Mouse (Mus musculus): ENCODE measurements at regions not wholly inside any gene's neighbourhood (a gene's known extent, or its start where the extent isn't known, plus 50 kb on each side); places are given as distances from the start of the nearest gene placed in this dataset.

GRCm38 (mm10) chr2:57181692-57182541, 55.5 kb upstream of the Gpd2 start (continued):
- no peak for TF ChIP-seq CHD2 (IDR thresholded peaks at IDR 0.05; ENCODE audit: low read length)
- no peak for TF ChIP-seq MEF2A (IDR thresholded peaks at IDR 0.05; ENCODE audit: borderline replicate concordance, low read depth, low read length)
- TF ChIP-seq MAFK (IDR thresholded peaks at IDR 0.05; ENCODE audit: insufficient replicate concordance, low read length), result peak; percentile 93
- TF ChIP-seq MYC (IDR thresholded peaks at IDR 0.05; ENCODE audit: low read depth, low read length), result 0 out of 2 replicates have a peak, but pooled peaks have one; percentile 54
- no peak for TF ChIP-seq PAX5 (IDR thresholded peaks at IDR 0.05; ENCODE audit: low read length)
- TF ChIP-seq TCF12 (IDR thresholded peaks at IDR 0.05; ENCODE audit: low read depth, low read length), result no peak
- no peak for TF ChIP-seq CTCF (conservative IDR thresholded peaks at IDR 0.05 in 1 of 2, IDR thresholded peaks at IDR 0.05 in 1 of 2; ENCODE audit: low read depth in 2 of 2, low read length in 2 of 2)
- TF ChIP-seq NRF1 (IDR thresholded peaks at IDR 0.05; ENCODE audit: low read depth, low read length), result peak; percentile 84
- 0 out of 2 replicates have a peak, but pooled peaks have one; percentile 14 for TF ChIP-seq HCFC1 (IDR thresholded peaks at IDR 0.05; ENCODE audit: low read depth, low read length)
- no peak for TF ChIP-seq SIN3A (IDR thresholded peaks at IDR 0.05; ENCODE audit: low read length)
- no peak for TF ChIP-seq BHLHE40 (IDR thresholded peaks at IDR 0.05; ENCODE audit: low read depth, low read length)
- no peak for TF ChIP-seq MAX (IDR thresholded peaks at IDR 0.05; ENCODE audit: low read length)
- TF ChIP-seq ELF1 (IDR thresholded peaks at IDR 0.05; ENCODE audit: low read depth, low read length), result peak; percentile 95
- TF ChIP-seq USF2 (conservative IDR thresholded peaks at IDR 0.05; ENCODE audit: low read depth, low read length), result no peak
- no peak for TF ChIP-seq GABPA (IDR thresholded peaks at IDR 0.05; ENCODE audit: insufficient replicate concordance, low read depth, low read length)
- no peak for TF ChIP-seq MXI1 (IDR thresholded peaks at IDR 0.05; ENCODE audit: low read depth, low read length)
- TF ChIP-seq JUND (conservative IDR thresholded peaks at IDR 0.05; ENCODE audit: low read depth, low read length), result peak; percentile 39; the same call in 1 of the 2 replicates
- TF ChIP-seq ZMIZ1 (IDR thresholded peaks at IDR 0.05; ENCODE audit: low read depth, low read length), result no peak
- peak; percentile 84; the same call in 1 of the 2 replicates for TF ChIP-seq KAT2A (IDR thresholded peaks at IDR 0.05; ENCODE audit: insufficient replicate concordance, low read length)

GRCm38 (mm10) chr2:57181350-57181691, 56.1 kb upstream of the Gpd2 start:
- DNase-seq (ENCODE audit: extremely low read depth), result no peak
- Histone ChIP-seq H3K27ac (ENCODE audit: insufficient read depth, low read depth) (no peak overlapping the region), H3K4me2 (ENCODE audit: insufficient read depth, low read depth, poor library complexity, severe bottlenecking) (peak overlapping the region; percentile 90)

More at GRCm38 (mm10) chr2:57181350-57181691, 56.1 kb upstream of the Gpd2 start:
- Histone ChIP-seq H3K79me2 (replicated peaks; ENCODE audit: control insufficient read depth, extremely low read depth, insufficient read depth, poor library complexity, severe bottlenecking) (no peaks in the 10 kb centered on the region), H3K36me3 (replicated peaks in 1 of 2; ENCODE audit: control insufficient read depth in 1 of 2, insufficient read depth in 1 of 2, low read length in 1 of 2) (no peaks in the 10 kb centered on the region), H3K27me3 (replicated peaks) (no peaks in the 10 kb centered on the region), H3K4me3 (replicated peaks in 1 of 3; ENCODE audit: low read depth in 2 of 3, low read length in 2 of 3, poor library complexity in 1 of 3) (peak overlapping the region; percentile 57 to 66 (median 63)), H3K9ac (ENCODE audit: insufficient read depth, low read depth) (peak overlapping the region; percentile 64), H3K9me3 (replicated peaks; ENCODE audit: low read length) (no peaks in the 10 kb centered on the region), H3K4me1 (ENCODE audit: control insufficient read depth in 1 of 2, insufficient read depth in 2 of 2) (peaks cover 5 to 21% of the 10 kb centered on the region in 2 experiments)
- no peak for TF ChIP-seq EP300 (IDR thresholded peaks at IDR 0.05; ENCODE audit: low read length)
- peak; percentile 49; the same call in 1 of the 2 replicates for TF ChIP-seq UBTF (IDR thresholded peaks at IDR 0.05; ENCODE audit: low read depth, low read length)
- TF ChIP-seq ZMIZ1 (IDR thresholded peaks at IDR 0.05; ENCODE audit: low read depth, low read length), result no peak
- in situ Hi-C loops (cut with MboI; ENCODE audit: low pct_ligation_motif_present, low pct_unique_long_range_greater_than_20kb, low sequenced_read_pairs) (no loop called here), dilution Hi-C loops (cut with MboI; ENCODE audit: extremely low pct_ligation_motif_present, extremely low pct_unique_long_range_greater_than_20kb, low sequenced_read_pairs) (no loop called here)
